Mouse (Mus musculus) MEL (cell line): ENCODE measurements around the gene Tsku.

Experiments used
- CTCF ChIP-seq, 3 experiments: IDR thresholded peaks in 2 of 3; conservative IDR thresholded peaks in 1 of 3; 2 replicates each; pipeline ENCODE4 v1.5.1; 2011 to 2012; ENCODE audit warnings: low read length in 3 of 3, low read depth in 2 of 3, mild to moderate bottlenecking in 2 of 3, improper control_type of control experiment in 1 of 3, inconsistent platforms in 1 of 3, mixed read lengths in 1 of 3, moderate library complexity in 1 of 3; ENCODE audit not compliant: control insufficient read depth in 1 of 3, insufficient read depth in 1 of 3, poor library complexity in 1 of 3, severe bottlenecking in 1 of 3
- E2F4 ChIP-seq: IDR thresholded peaks from 2 replicates; pipeline ENCODE4 v1.6.1; 2011; ENCODE audit warnings: low read depth, low read length, improper control_type of control experiment, borderline replicate concordance
- HCFC1 ChIP-seq: IDR thresholded peaks from 2 replicates; pipeline ENCODE4 v1.6.1; 2012; ENCODE audit warnings: low read depth, mild to moderate bottlenecking, inconsistent platforms, low read length, improper control_type of control experiment, moderate library complexity
- MYC ChIP-seq: IDR thresholded peaks from 2 replicates; pipeline ENCODE4 v1.6.1; 2011; ENCODE audit warnings: low read depth, mild to moderate bottlenecking, low read length, improper control_type of control experiment, moderate library complexity
- SMC3 ChIP-seq: IDR thresholded peaks from 2 replicates; pipeline ENCODE4 v1.6.1; 2011; ENCODE audit warnings: low read depth, low read length, improper control_type of control experiment
- TBP ChIP-seq: IDR thresholded peaks from 2 replicates; pipeline ENCODE4 v1.8.0; 2011; ENCODE audit warnings: low read depth, low read length, improper control_type of control experiment
- USF1 ChIP-seq: IDR thresholded peaks from 2 replicates; pipeline ENCODE4 v1.6.1; 2014; ENCODE audit warnings: low read depth, mild to moderate bottlenecking, inconsistent platforms, low read length, improper control_type of control experiment, moderate library complexity

DNA sequence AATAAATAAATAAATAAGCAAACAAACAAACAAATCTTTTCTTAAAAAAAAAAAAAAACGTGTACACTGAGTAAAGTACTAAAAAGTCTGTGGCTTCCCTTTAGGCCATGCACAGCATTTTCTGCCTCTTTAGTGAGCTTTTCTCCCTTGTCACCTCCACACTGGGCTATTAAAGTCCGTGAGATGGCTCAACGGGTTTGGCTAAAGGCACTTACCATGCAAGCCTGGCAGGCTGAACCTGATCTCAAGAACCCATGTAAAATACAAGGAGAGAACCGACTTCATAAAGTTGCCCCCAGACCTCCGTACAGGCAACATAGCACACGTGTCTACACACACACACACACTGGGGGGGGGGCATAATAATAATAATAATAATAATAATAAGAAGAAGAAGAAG lies 50.9 kb downstream of the Tsku start:
- TF ChIP-seq TBP (no peak), E2F4 (no peak), SMC3 (no peak), USF1 (no peak), CTCF (IDR thresholded peaks at IDR 0.05 in 2 of 3, conservative IDR thresholded peaks at IDR 0.05 in 1 of 3; ENCODE audit: control insufficient read depth in 1 of 3, insufficient read depth in 1 of 3, low read depth in 2 of 3, low read length in 3 of 3, poor library complexity in 1 of 3, severe bottlenecking in 1 of 3) (no peak), MYC (no peak), HCFC1 (no peak)
